Mouse (Mus musculus) testis, adult 2 months (tissue): ENCODE data around the gene Rpl36al.

ENCODE experiments used
- CTCF ChIP-seq: fragments of 200-500 bp; IDR thresholded peaks from 2 replicates; pipeline ENCODE4 v1.5.1; 2012; ENCODE audit warnings: low read depth, mild to moderate bottlenecking, inconsistent platforms, low read length, moderate library complexity; ENCODE audit not compliant: control insufficient read depth, insufficient read depth, insufficient replicate concordance
- POLR2A ChIP-seq: fragments of 200-500 bp; IDR thresholded peaks from 2 replicates; pipeline ENCODE4 v1.6.1; 2012; ENCODE audit warnings: low read depth, mild to moderate bottlenecking, inconsistent platforms, low read length, moderate library complexity; ENCODE audit not compliant: control insufficient read depth

DNA sequence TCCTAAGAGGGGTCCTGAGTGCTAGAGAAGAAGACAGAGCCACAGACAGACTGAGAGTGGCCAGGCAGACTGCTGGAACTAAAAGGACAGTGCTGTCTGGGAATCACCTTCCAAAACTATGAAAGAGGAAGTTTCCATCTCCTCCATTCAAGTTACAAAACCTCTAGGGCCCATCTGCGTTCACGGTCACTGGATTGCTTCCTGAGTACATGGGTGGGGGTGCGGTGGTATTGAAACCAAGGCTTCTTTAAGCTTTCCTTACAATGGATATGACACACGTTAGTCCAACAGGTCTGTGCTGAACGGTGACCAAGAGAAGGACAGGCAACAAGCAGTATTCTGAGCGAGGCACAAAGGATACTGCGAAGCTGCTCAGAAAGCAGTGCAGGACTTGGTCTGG lies 30.5 kb upstream of the Rpl36al start:
- TF ChIP-seq CTCF (no peak), POLR2A (no peak)
